Mouse (Mus musculus): ENCODE results near the gene Nploc4. TPM values are rescaled to one million over a fixed set of nuclear protein-coding genes. Genes with fewer than 3 reads are reported as not detected.

Gene Nploc4
- polyA plus RNA-seq (2012; rRNA removed), result 49.9 and 50.5 TPM in 2 replicates

GRCm38 (mm10) chr11:120437152-120437856 is at the start of gene Nploc4:
Gene Nploc4 (minus strand): TSS chr11:120437708.

GRCm38 (mm10) chr11:120484265-120484981 is 46.9 kb upstream of the Nploc4 start, which contains the start of gene Mrpl12:
Gene Mrpl12 (plus strand): TSS chr11:120484613.

GRCm38 (mm10) chr11:120467051-120467735 is 29.7 kb upstream of the Nploc4 start, which contains the start of gene Arl16:
Gene Arl16 (minus strand): TSS chr11:120467607.

GRCm38 (mm10) chr11:120457772-120458751 is 20.6 kb upstream of the Nploc4 start, which contains the start of the genes Oxld1 and Ccdc137:
Gene Oxld1 (minus strand): TSS chr11:120458068.
Gene Ccdc137 (plus strand): TSS chr11:120458115.

GRCm38 (mm10) chr11:120453306-120453705 is 15.8 kb upstream of the Nploc4 start, which contains the start of gene Pde6g:
Gene Pde6g (minus strand): TSS chr11:120453500.

DNA sequence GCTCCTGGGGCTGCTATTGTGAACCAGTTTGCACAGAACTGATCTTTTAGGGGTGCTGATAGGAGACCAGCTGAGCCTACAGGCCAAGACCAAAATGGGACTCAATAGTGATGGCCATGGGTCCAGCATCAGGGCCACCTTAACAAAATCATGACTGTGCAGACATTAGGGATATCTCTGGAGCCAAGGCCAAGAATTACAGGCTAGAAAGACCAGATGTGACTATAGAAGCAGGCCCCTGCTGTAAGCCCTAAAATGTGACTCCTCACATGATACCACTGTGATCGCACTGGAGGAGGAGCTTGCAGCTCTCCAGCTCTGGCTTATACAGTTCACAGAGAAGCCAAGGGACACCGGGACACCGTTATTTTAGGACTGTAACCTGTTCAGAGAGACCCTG is 4.8 kb upstream of the Nploc4 start, which contains the start of gene Tspan10:
Gene Tspan10 (plus strand): TSS at position 301 of the 400 bp plus-strand sequence.

DNA sequence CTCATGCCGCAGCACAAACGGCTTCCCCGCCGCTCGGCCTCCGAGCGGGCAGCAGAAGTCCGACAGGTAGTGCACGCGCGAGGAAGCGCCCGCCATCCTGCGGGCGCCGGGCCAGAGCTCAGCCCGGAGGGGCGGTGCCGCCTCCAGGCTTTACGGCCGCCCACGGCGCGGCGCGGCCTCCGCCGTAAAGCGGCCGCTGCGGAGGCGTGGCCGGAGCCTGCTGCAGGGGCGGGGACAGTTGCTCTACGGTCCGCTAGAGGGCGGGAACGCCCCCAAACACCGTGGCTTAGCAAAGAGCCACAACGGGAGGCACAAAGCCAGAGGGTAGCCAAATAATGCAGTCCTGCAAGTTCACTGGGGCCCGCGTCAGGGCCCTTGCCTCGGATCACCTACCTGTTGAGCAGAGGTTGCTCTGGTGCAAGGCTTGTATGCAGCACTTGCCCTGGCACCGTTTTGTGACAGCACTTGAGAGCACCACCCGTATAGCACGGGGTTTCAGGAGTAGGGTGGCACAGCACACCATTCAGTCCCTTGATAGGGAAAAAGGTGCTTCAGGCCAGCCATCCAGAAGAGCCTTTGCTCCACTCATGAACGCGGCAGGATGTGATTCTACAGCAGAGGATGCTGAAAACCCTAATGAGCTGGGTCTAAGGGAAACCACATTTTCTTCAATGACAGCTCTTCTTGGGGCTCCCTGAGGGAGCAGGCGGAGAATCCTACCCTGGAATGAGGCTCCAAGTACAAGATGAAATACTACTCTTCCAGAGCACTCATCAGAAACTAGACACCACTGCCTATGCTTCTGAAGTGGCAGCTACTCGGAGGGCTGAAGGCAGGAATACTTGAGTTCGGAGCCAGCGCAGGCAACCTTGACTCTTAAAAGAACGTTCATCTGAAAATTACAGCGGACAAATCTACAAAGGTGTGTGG is 58.6 kb downstream of the Nploc4 start, which contains the start of gene Faap100:
Gene Faap100 (minus strand): TSS at position 154 of the 930 bp plus-strand sequence.

DNA sequence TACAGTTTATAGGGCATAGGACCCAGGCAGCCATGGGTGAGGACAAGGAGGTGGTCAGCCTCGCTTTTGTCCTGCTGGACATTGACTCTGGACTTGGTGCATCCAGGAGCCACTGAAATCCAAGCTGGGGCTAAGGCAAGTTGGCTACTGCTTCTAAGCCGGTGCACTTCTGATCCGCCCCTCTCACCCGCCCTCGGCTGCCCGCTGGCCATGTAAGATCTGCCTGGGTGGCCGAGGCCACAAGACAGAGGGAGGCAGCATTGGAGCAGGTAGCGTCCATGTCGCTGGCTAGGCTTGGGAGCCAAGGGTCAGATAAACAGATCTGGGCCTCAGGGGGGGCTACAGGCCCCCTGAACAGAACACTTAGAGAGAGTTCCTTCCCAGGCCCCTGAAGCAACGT is 76.2 kb downstream of the Nploc4 start, which contains the start of gene Fscn2:
Gene Fscn2 (plus strand): TSS at position 240 of the 400 bp plus-strand sequence.

DNA sequence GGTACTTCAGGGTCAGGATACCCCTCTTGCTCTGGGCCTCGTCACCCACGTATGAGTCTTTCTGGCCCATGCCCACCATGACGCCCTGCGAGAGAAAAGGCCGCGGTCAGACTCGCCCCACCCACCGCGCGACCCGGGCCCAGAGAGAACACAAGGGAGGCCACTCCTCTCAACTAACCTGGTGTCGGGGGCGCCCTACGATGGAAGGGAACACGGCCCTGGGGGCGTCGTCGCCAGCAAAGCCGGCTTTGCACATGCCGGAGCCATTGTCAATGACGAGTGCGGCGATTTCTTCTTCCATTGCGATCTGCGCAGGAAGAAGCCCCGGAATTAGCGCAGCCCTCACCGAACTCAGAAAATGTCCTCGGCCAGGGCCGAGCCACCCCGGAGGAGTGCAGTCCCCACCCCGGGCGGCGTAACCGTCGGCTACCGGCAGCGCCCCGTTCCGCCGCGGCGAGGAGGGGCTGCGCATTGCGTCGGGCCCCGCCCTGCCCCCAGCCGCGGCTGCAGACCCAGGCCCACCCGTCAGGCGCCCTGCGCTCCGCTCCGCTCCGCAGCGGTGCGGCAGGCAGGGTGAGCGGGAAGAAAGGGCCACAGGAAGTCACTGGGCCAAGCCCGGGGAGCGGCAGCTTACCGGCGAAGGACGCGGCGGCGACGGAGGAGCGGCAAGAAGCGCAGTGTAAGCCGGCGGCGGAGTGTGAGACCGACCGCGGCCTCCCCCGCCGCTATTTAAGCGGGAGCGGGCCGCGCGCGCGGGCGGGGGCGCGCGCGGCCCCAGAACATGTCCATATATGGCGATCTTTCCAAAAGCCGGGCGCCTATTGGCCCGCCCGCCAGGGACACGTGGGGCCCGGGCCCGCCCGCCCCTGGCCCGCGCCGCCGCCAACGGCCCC is 89.5 kb downstream of the Nploc4 start, which contains the start of gene Actg1:
Gene Actg1 (minus strand): TSS at position 752 of the 893 bp plus-strand sequence.

Other genes with a start within 250 kb of the Nploc4 start
- 35.0 and 36.9 TPM in 2 replicates for gene Bahcc1, start 204.8 kb downstream of the Nploc4 start, polyA plus RNA-seq (2012; rRNA removed)
- 1,737 and 2,132 TPM in 2 replicates for gene Actg1, start 89.2 kb downstream of the Nploc4 start, polyA plus RNA-seq (2012; rRNA removed)
- gene Fscn2, start 76.2 kb downstream of the Nploc4 start, polyA plus RNA-seq (2012; rRNA removed), result 0.54 and 0.64 TPM in 2 replicates
- gene Faap100, start 58.9 kb downstream of the Nploc4 start, polyA plus RNA-seq (2012; rRNA removed), result 84.8 and 87.8 TPM in 2 replicates
- 0.14 TPM in 1 of 2 replicates, not detected in the other for gene Tspan10, start 4.9 kb upstream of the Nploc4 start, polyA plus RNA-seq (2012; rRNA removed)
- 0.29 and 0.44 TPM in 2 replicates for gene Pde6g, start 15.8 kb upstream of the Nploc4 start, polyA plus RNA-seq (2012; rRNA removed)
- 8.3 and 9.0 TPM in 2 replicates for gene Oxld1, start 20.4 kb upstream of the Nploc4 start, polyA plus RNA-seq (2012; rRNA removed)
- gene Ccdc137, start 20.4 kb upstream of the Nploc4 start, polyA plus RNA-seq (2012; rRNA removed), result 34.1 and 34.7 TPM in 2 replicates
- gene Arl16, start 29.9 kb upstream of the Nploc4 start, polyA plus RNA-seq (2012; rRNA removed), result 40.3 and 40.8 TPM in 2 replicates
- gene Mrpl12, start 46.9 kb upstream of the Nploc4 start, polyA plus RNA-seq (2012; rRNA removed), result 101 and 106 TPM in 2 replicates
- gene Slc25a10, start 54.1 kb upstream of the Nploc4 start, polyA plus RNA-seq (2012; rRNA removed), result 42.9 and 47.1 TPM in 2 replicates
- 0.25 and 1.1 TPM in 2 replicates for gene Gcgr, start 93.0 kb upstream of the Nploc4 start, polyA plus RNA-seq (2012; rRNA removed)
- 208 and 216 TPM in 2 replicates for gene Mcrip1, start 112.0 kb upstream of the Nploc4 start, polyA plus RNA-seq (2012; rRNA removed)
- 0.59 TPM in 1 of 2 replicates, not detected in the other for gene Ppp1r27, start 113.4 kb upstream of the Nploc4 start, polyA plus RNA-seq (2012; rRNA removed)
- 209 and 309 TPM in 2 replicates for gene P4hb, start 135.5 kb upstream of the Nploc4 start, polyA plus RNA-seq (2012; rRNA removed)
- 455 and 517 TPM in 2 replicates for gene Arhgdia, start 143.9 kb upstream of the Nploc4 start, polyA plus RNA-seq (2012; rRNA removed)
- gene Alyref, start 160.7 kb upstream of the Nploc4 start, polyA plus RNA-seq (2012; rRNA removed), result 136 and 151 TPM in 2 replicates
- 168 and 170 TPM in 2 replicates for gene Anapc11, start 160.7 kb upstream of the Nploc4 start, polyA plus RNA-seq (2012; rRNA removed)
- gene Npb, start 170.8 kb upstream of the Nploc4 start, polyA plus RNA-seq (2012; rRNA removed), result 0.73 and 1.2 TPM in 2 replicates
- 272 and 279 TPM in 2 replicates for gene Pcyt2, start 180.2 kb upstream of the Nploc4 start, polyA plus RNA-seq (2012; rRNA removed)
- gene Sirt7, start 187.5 kb upstream of the Nploc4 start, polyA plus RNA-seq (2012; rRNA removed), result 74.5 and 74.8 TPM in 2 replicates
- 52.3 and 57.4 TPM in 2 replicates for gene Mafg, start 195.9 kb upstream of the Nploc4 start, polyA plus RNA-seq (2012; rRNA removed)
- 22.8 and 29.0 TPM in 2 replicates for gene Pycr1, start 206.1 kb upstream of the Nploc4 start, polyA plus RNA-seq (2012; rRNA removed)
- 0.11 and 0.58 TPM in 2 replicates for gene Myadml2, start 210.4 kb upstream of the Nploc4 start, polyA plus RNA-seq (2012; rRNA removed)
- gene Notum, start 223.5 kb upstream of the Nploc4 start, polyA plus RNA-seq (2012; rRNA removed), result 1.9 and 3.2 TPM in 2 replicates
- gene Aspscr1, start 235.3 kb upstream of the Nploc4 start, polyA plus RNA-seq (2012; rRNA removed), result 88.0 and 94.4 TPM in 2 replicates

Data from central nervous system, embryonic 14 days (tissue).